Mouse (Mus musculus) stomach, postnatal 0 days (tissue): ENCODE measurements around the gene Toe1.

Experiments used
- CTCF ChIP-seq: IDR thresholded peaks from 2 replicates; pipeline ENCODE4 v1.5.1; 2016; ENCODE audit warnings: antibody characterized with exemption, low read depth, mild to moderate bottlenecking, moderate library complexity
- EP300 ChIP-seq: optimal IDR thresholded peaks from 2 replicates; pipeline ENCODE3; 2016; ENCODE audit warnings: antibody characterized with exemption

DNA sequence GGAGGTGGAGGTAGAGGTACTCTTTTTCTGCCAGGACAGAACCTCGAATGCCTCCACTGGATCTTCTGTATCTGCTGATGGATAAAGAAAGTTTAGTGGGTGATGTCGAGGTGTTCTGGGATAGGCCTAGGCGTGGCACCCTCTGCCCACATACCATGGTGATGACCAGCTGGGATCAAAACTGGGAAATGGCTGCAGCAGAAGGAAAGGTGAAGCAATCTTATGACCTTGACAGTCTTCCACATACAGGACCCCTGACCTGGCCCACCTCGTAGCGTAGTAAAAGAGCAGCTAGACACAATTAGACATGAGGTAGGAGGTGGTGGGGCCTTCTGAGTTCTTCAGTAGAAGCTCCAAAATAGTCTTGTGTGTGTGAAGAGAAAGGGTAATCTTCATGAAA is 43.4 kb downstream of the Toe1 start:
- TF ChIP-seq CTCF (no peak), EP300 (no peak)
